ENCODE assay signal across 7 mouse cellular contexts in genomic region chr17:35439295-35439747, GRCm38 (mm10). TPM values are rescaled to one million over a fixed set of nuclear protein-coding genes. Genes with fewer than 3 reads are reported as not detected.
DNase-seq lines count a peak whose midpoint lies in the region; ATAC-seq and TF ChIP-seq lines count a peak whose summit lies in the region.
"Not testable (repeated sequence)": the region's sequence is repeated elsewhere in the genome, so short reads cannot be mapped to it uniquely, and the experiment has no call there.

No protein-coding gene starts in this region.

- not testable (repeated sequence) for TF ChIP-seq CTCF in small intestine, adult 2 months (IDR thresholded peaks at IDR 0.05; ENCODE audit: extremely low read depth, insufficient read length, insufficient replicate concordance, low read depth, low read length)

- 0% methylated on average over 35 of the region's 48 CpGs for WGBS in embryonic facial prominence, embryonic 14.5 days
- WGBS in heart, embryonic 13.5 days = 3% methylated on average over 44 of the region's 48 CpGs
- 1% methylated on average over 40 of the region's 48 CpGs for WGBS in intestine, embryonic 16.5 days
- 2% methylated on average over 42 of the region's 48 CpGs for WGBS in limb, embryonic 14.5 days
- 1% methylated on average over 43 of the region's 48 CpGs for WGBS in midbrain, embryonic 11.5 days
- WGBS in small intestine, adult 2 months = 3% methylated on average over 48 of the region's 48 CpGs

- not testable (repeated sequence) for H3K36me3 ChIP-seq in embryonic facial prominence, embryonic 14.5 days (ENCODE audit: control insufficient read depth, insufficient read depth, low read length); heart, embryonic 13.5 days; intestine, embryonic 16.5 days (ENCODE audit: control insufficient read depth, insufficient read depth, low read length); limb, embryonic 14.5 days (ENCODE audit: control insufficient read depth, insufficient read depth, low read length); midbrain, embryonic 11.5 days (ENCODE audit: control insufficient read depth, insufficient read depth, low read length); small intestine, adult 2 months (ENCODE audit: control insufficient read depth, insufficient read depth, low read length)

- H3K27me3 ChIP-seq in embryonic facial prominence, embryonic 14.5 days (replicated peaks; ENCODE audit: control insufficient read depth, insufficient read depth, low read length); intestine, embryonic 16.5 days (replicated peaks; ENCODE audit: control insufficient read depth, insufficient read depth, low read length); limb, embryonic 14.5 days (ENCODE audit: control insufficient read depth, insufficient read depth, low read length); midbrain, embryonic 11.5 days (ENCODE audit: control insufficient read depth, insufficient read depth, low read length); small intestine, adult 2 months (ENCODE audit: control insufficient read depth, insufficient read depth, low read length): not testable (repeated sequence)
- peaks cover 62% of the 10 kb centered on the region for H3K27me3 ChIP-seq in heart, embryonic 13.5 days (replicated peaks)

- peak overlapping the region; percentile 74 for H3K4me2 ChIP-seq in embryonic facial prominence, embryonic 14.5 days (ENCODE audit: low read depth, low read length)
- peak overlapping the region; percentile 90 for H3K4me2 ChIP-seq in heart, embryonic 13.5 days
- peak overlapping the region; percentile 98 for H3K4me2 ChIP-seq in intestine, embryonic 16.5 days (ENCODE audit: low read depth, low read length)
- H3K4me2 ChIP-seq in limb, embryonic 14.5 days (replicated peaks; ENCODE audit: low read depth, low read length, severe bottlenecking) = peak overlapping the region; percentile 81
- peak overlapping the region; percentile 76 for H3K4me2 ChIP-seq in midbrain, embryonic 11.5 days

- peak overlapping the region; percentile 42 for H3K4me3 ChIP-seq in embryonic facial prominence, embryonic 14.5 days (ENCODE audit: low read depth, low read length)
- H3K4me3 ChIP-seq in heart, embryonic 13.5 days = peak overlapping the region; percentile 57
- H3K4me3 ChIP-seq in intestine, embryonic 16.5 days (ENCODE audit: low read length) = peak overlapping the region; percentile 54
- peak overlapping the region; percentile 45 for H3K4me3 ChIP-seq in limb, embryonic 14.5 days (replicated peaks; ENCODE audit: low read length)
- peak overlapping the region; percentile 43 for H3K4me3 ChIP-seq in midbrain, embryonic 11.5 days (ENCODE audit: low read depth, low read length)
- H3K4me3 ChIP-seq in small intestine, adult 2 months (ENCODE audit: low read depth, low read length) = peak overlapping the region; percentile 87

- ATAC-seq in embryonic facial prominence, embryonic 14.5 days (ENCODE audit: low read depth) = peak; percentile 42
- ATAC-seq in heart, embryonic 13.5 days (ENCODE audit: extremely low read depth, insufficient number of reproducible peaks, low FRiP score, low TSS enrichment) = not testable (repeated sequence)
- peak; percentile 64 for ATAC-seq in intestine, embryonic 16.5 days
- ATAC-seq in limb, embryonic 14.5 days (ENCODE audit: low FRiP score, low read depth) = peak; percentile 56
- peak; percentile 51 for ATAC-seq in midbrain, embryonic 11.5 days (ENCODE audit: low FRiP score)

- not testable (repeated sequence) for TF ChIP-seq POLR2A in limb, embryonic 14.5 days (IDR thresholded peaks at IDR 0.05; ENCODE audit: borderline replicate concordance, extremely low read depth, insufficient read depth, insufficient read length); small intestine, adult 2 months (IDR thresholded peaks at IDR 0.05; ENCODE audit: low read depth, low read length)

- peak overlapping the region; percentile 58 for H3K9ac ChIP-seq in embryonic facial prominence, embryonic 14.5 days (ENCODE audit: low read depth, low read length)
- H3K9ac ChIP-seq in heart, embryonic 13.5 days = peak overlapping the region; percentile 78
- peak overlapping the region; percentile 70 for H3K9ac ChIP-seq in intestine, embryonic 16.5 days (ENCODE audit: low read depth, low read length)
- peak overlapping the region; percentile 43 for H3K9ac ChIP-seq in limb, embryonic 14.5 days (ENCODE audit: low read depth, low read length, severe bottlenecking)
- peak overlapping the region; percentile 58 for H3K9ac ChIP-seq in midbrain, embryonic 11.5 days (ENCODE audit: low read length)

- H3K9me3 ChIP-seq in embryonic facial prominence, embryonic 14.5 days (ENCODE audit: control insufficient read depth, low read length); heart, embryonic 13.5 days; intestine, embryonic 16.5 days (ENCODE audit: control insufficient read depth, low read length); limb, embryonic 14.5 days (ENCODE audit: control insufficient read depth, low read length); midbrain, embryonic 11.5 days (ENCODE audit: control insufficient read depth, low read length): not testable (repeated sequence)

- H3K27ac ChIP-seq in embryonic facial prominence, embryonic 14.5 days (replicated peaks; ENCODE audit: low read depth, low read length); heart, embryonic 13.5 days (replicated peaks); intestine, embryonic 16.5 days (ENCODE audit: low read length); limb, embryonic 14.5 days (replicated peaks; ENCODE audit: low read depth, low read length); midbrain, embryonic 11.5 days (ENCODE audit: low read depth, low read length); small intestine, adult 2 months (ENCODE audit: insufficient read depth, low read depth, low read length): not testable (repeated sequence)

- DNase-seq in adrenal gland, postnatal 36 days = peak; percentile 28 to 46
- DNase-seq in embryonic facial prominence, embryonic 14.5 days (ENCODE audit: low spot score); limb, embryonic 14.5 days (ENCODE audit: low spot score): not testable (repeated sequence)
- DNase-seq in midbrain, embryonic 11.5 days (ENCODE audit: low spot score, missing footprints) = peak; percentile 95

- H3K4me1 ChIP-seq in embryonic facial prominence, embryonic 14.5 days (ENCODE audit: control insufficient read depth, insufficient read depth, low read length); heart, embryonic 13.5 days; intestine, embryonic 16.5 days (ENCODE audit: control insufficient read depth, insufficient read depth, low read length); limb, embryonic 14.5 days (ENCODE audit: control insufficient read depth, insufficient read depth, low read length); midbrain, embryonic 11.5 days (ENCODE audit: control insufficient read depth, insufficient read depth, low read length); small intestine, adult 2 months (ENCODE audit: control insufficient read depth, insufficient read depth, insufficient read length, low read length): not testable (repeated sequence)

RNA-seq across cellular contexts. Expression of gene H2-Q7, which starts 0.4 kb away (rescaled TPM):
- total RNA-seq in adrenal gland, postnatal 36 days (2021) = 1 to 10 TPM; 3.8 to 7.4 TPM
- polyA plus RNA-seq in embryonic facial prominence, embryonic 14.5 days (2014; fragmentation: Nextera tagmentation; extraction: Ambion mirVana) = 2.1 and 2.4 TPM in 2 replicates
- 1.2 and 2.1 TPM in 2 replicates for polyA plus RNA-seq in heart, embryonic 13.5 days (2015; fragmentation: Nextera tagmentation; extraction: Ambion mirVana)
- 5.9 and 7.3 TPM in 2 replicates for polyA plus RNA-seq in intestine, embryonic 16.5 days (2015; fragmentation: Nextera tagmentation; extraction: Ambion mirVana)
- 8.9 and 9.9 TPM in 2 replicates for polyA plus RNA-seq in limb, embryonic 14.5 days (2012; rRNA removed)
- polyA plus RNA-seq in limb, embryonic 14.5 days (2014; fragmentation: Nextera tagmentation; extraction: Ambion mirVana) = 3.1 and 4.2 TPM in 2 replicates
- polyA plus RNA-seq in midbrain, embryonic 11.5 days (2014; fragmentation: Nextera tagmentation; extraction: Ambion mirVana) = 9.3 and 10.0 TPM in 2 replicates
- 74.1 and 186 TPM in 2 replicates for polyA plus RNA-seq in small intestine, adult 2 months (2012; rRNA removed)

RNA-seq across cellular contexts. Expression of gene H2-Q6, which starts 14.7 kb away (rescaled TPM):
- total RNA-seq in adrenal gland, postnatal 36 days (2021) = 1 to 10 TPM; 2.4 to 6.2 TPM
- 0.14 and 0.29 TPM in 2 replicates for polyA plus RNA-seq in embryonic facial prominence, embryonic 14.5 days (2014; fragmentation: Nextera tagmentation; extraction: Ambion mirVana)
- 0.23 and 0.61 TPM in 2 replicates for polyA plus RNA-seq in heart, embryonic 13.5 days (2015; fragmentation: Nextera tagmentation; extraction: Ambion mirVana)
- 2.0 and 2.2 TPM in 2 replicates for polyA plus RNA-seq in intestine, embryonic 16.5 days (2015; fragmentation: Nextera tagmentation; extraction: Ambion mirVana)
- 0.73 and 1.00 TPM in 2 replicates for polyA plus RNA-seq in limb, embryonic 14.5 days (2012; rRNA removed)
- 0.41 and 0.53 TPM in 2 replicates for polyA plus RNA-seq in limb, embryonic 14.5 days (2014; fragmentation: Nextera tagmentation; extraction: Ambion mirVana)
- polyA plus RNA-seq in midbrain, embryonic 11.5 days (2014; fragmentation: Nextera tagmentation; extraction: Ambion mirVana) = 0.33 and 0.93 TPM in 2 replicates
- polyA plus RNA-seq in small intestine, adult 2 months (2012; rRNA removed) = 23.8 and 59.3 TPM in 2 replicates

RNA-seq across cellular contexts. Expression of gene H2-Q10, which starts 30.6 kb away (rescaled TPM):
- 1 to 10 TPM; 7.5 to 8.7 TPM for total RNA-seq in adrenal gland, postnatal 36 days (2021)
- 0.35 TPM in 1 of 2 replicates, not detected in the other for polyA plus RNA-seq in embryonic facial prominence, embryonic 14.5 days (2014; fragmentation: Nextera tagmentation; extraction: Ambion mirVana)
- polyA plus RNA-seq in heart, embryonic 13.5 days (2015; fragmentation: Nextera tagmentation; extraction: Ambion mirVana) = 1.4 and 5.2 TPM in 2 replicates
- 80.2 and 93.1 TPM in 2 replicates for polyA plus RNA-seq in intestine, embryonic 16.5 days (2015; fragmentation: Nextera tagmentation; extraction: Ambion mirVana)
- 0.76 and 0.87 TPM in 2 replicates for polyA plus RNA-seq in limb, embryonic 14.5 days (2012; rRNA removed)
- polyA plus RNA-seq in limb, embryonic 14.5 days (2014; fragmentation: Nextera tagmentation; extraction: Ambion mirVana) = 0.28 and 0.62 TPM in 2 replicates
- polyA plus RNA-seq in midbrain, embryonic 11.5 days (2014; fragmentation: Nextera tagmentation; extraction: Ambion mirVana) = 0.11 and 0.12 TPM in 2 replicates
- polyA plus RNA-seq in small intestine, adult 2 months (2012; rRNA removed) = 8.5 and 12.0 TPM in 2 replicates

RNA-seq across cellular contexts. Expression of gene H2-Q4, which starts 59.9 kb away (rescaled TPM):
- 10 to 100 TPM; 24.9 to 29.1 TPM for total RNA-seq in adrenal gland, postnatal 36 days (2021)
- 1.3 and 2.0 TPM in 2 replicates for polyA plus RNA-seq in embryonic facial prominence, embryonic 14.5 days (2014; fragmentation: Nextera tagmentation; extraction: Ambion mirVana)
- polyA plus RNA-seq in heart, embryonic 13.5 days (2015; fragmentation: Nextera tagmentation; extraction: Ambion mirVana) = 2.6 and 2.9 TPM in 2 replicates
- polyA plus RNA-seq in intestine, embryonic 16.5 days (2015; fragmentation: Nextera tagmentation; extraction: Ambion mirVana) = 4.8 and 5.1 TPM in 2 replicates
- polyA plus RNA-seq in limb, embryonic 14.5 days (2012; rRNA removed) = 15.2 and 15.5 TPM in 2 replicates
- polyA plus RNA-seq in limb, embryonic 14.5 days (2014; fragmentation: Nextera tagmentation; extraction: Ambion mirVana) = 2.8 and 3.5 TPM in 2 replicates
- polyA plus RNA-seq in midbrain, embryonic 11.5 days (2014; fragmentation: Nextera tagmentation; extraction: Ambion mirVana) = 1.9 and 2.5 TPM in 2 replicates
- polyA plus RNA-seq in small intestine, adult 2 months (2012; rRNA removed) = 60.9 and 159 TPM in 2 replicates
